Mouse (Mus musculus) lung, adult 2 months (tissue): ENCODE measurements around the gene Gm20458. TPM values are rescaled to one million over a fixed set of nuclear protein-coding genes. Genes with fewer than 3 reads are reported as not detected.

ENCODE experiments used
- DNase-seq: peaks from one replicate; pipeline ENCODE4 v3.0.0; 2022
- H3K4me1 ChIP-seq: fragments of 200-500 bp; 2 replicates; pipeline ENCODE4 v1.6.1; 2011; ENCODE audit warnings: low read length; ENCODE audit not compliant: control insufficient read depth, insufficient read depth
- H3K4me3 ChIP-seq: fragments of 200-500 bp; replicated peaks from 2 replicates; pipeline ENCODE3; 2011; ENCODE audit warnings: low read depth, mild to moderate bottlenecking, control low read depth, low read length; ENCODE audit errors: extremely low read depth
- CTCF ChIP-seq: fragments of 200-500 bp; IDR thresholded peaks from 2 replicates; pipeline ENCODE4 v1.5.1; 2011; ENCODE audit warnings: mild to moderate bottlenecking, low read length, control low read depth; ENCODE audit not compliant: insufficient read depth
- POLR2A ChIP-seq: fragments of 200-500 bp; IDR thresholded peaks from 2 replicates; pipeline ENCODE4 v1.6.1; 2011; ENCODE audit warnings: low read depth, mild to moderate bottlenecking, control low read depth, low read length, borderline replicate concordance; ENCODE audit errors: extremely low read depth
- WGBS: fragments of 180-500 bp; shearing (Covaris S2); methylation state at CpG from one replicate; pipeline ENCODE4 v1.1.7; 2018; 5-methylcytosine and 5-hydroxymethylcytosine counted together
- polyA plus RNA-seq: library from polyadenylated mRNA; depleted of rRNA; stranded (reverse); fragments of >200 nt; gene quantifications from 2 replicates; pipeline ENCODE4 v1.2.3, GENCODE M21; 2012

Gene Gm20458
- polyA plus RNA-seq, 1 experiment: 47.7 TPM

GRCm38 (mm10) chr2:164510621-164511190, 49.9 kb downstream of the Gm20458 start:
- Histone ChIP-seq H3K4me1 (peaks cover 4% of the 10 kb centered on the region), H3K4me3 (no peak overlapping the region)
- DNase-seq: peak; percentile 40
- 51% methylated on average over 4 of the region's 5 CpGs for WGBS
- TF ChIP-seq POLR2A: no peak
- TF ChIP-seq CTCF: no peak

- H3K4me3 ChIP-seq: no peak overlapping the region
- H3K4me1 ChIP-seq: peaks cover 4% of the 10 kb centered on the region
- peak; percentile 33; the same call in 1 of the 2 replicates for TF ChIP-seq POLR2A
- no peak for TF ChIP-seq CTCF
- 35% methylated on average over 13 of the region's 14 CpGs for WGBS
- peak; percentile 32 for DNase-seq
Measured at GRCm38 (mm10) chr2:164512121-164512909, 51.5 kb downstream of the Gm20458 start.

GRCm38 (mm10) chr2:164513389-164513788, 52.6 kb downstream of the Gm20458 start:
- peak; percentile 31 for DNase-seq
- 47% methylated on average over 8 of the region's 8 CpGs for WGBS
- TF ChIP-seq POLR2A (peak; percentile 15; the same call in 1 of the 2 replicates), CTCF (no peak)
- Histone ChIP-seq H3K4me3 (no peak overlapping the region), H3K4me1 (peaks cover 4% of the 10 kb centered on the region)

GRCm38 (mm10) chr2:164514916-164515315, 54.1 kb downstream of the Gm20458 start:
- 63% methylated on average over 3 of the region's 3 CpGs for WGBS
- H3K4me3 ChIP-seq: no peak overlapping the region
- no peak for DNase-seq
- TF ChIP-seq CTCF (no peak), POLR2A (no peak)
- peaks cover 4% of the 10 kb centered on the region for H3K4me1 ChIP-seq

- 69% methylated on average over 9 of the region's 9 CpGs for WGBS
- Histone ChIP-seq H3K4me3 (no peak overlapping the region), H3K4me1 (peaks cover 2% of the 10 kb centered on the region)
- TF ChIP-seq POLR2A: no peak
- DNase-seq: no peak
Measured at GRCm38 (mm10) chr2:164515897-164516296, 55.1 kb downstream of the Gm20458 start.

- DNase-seq: no peak
- Histone ChIP-seq H3K4me1 (peaks cover 2% of the 10 kb centered on the region), H3K4me3 (no peak overlapping the region)
- 65% methylated on average over 11 of the region's 11 CpGs for whole genome bisulfite sequencing
- TF ChIP-seq POLR2A (no peak), CTCF (no peak)
Measured at GRCm38 (mm10) chr2:164516592-164516991, 55.8 kb downstream of the Gm20458 start.

GRCm38 (mm10) chr2:164517485-164518221, 56.9 kb downstream of the Gm20458 start:
- peak; percentile 68 for DNase-seq
- 35% methylated on average over 10 of the region's 10 CpGs for WGBS
- peaks cover under 1% of the 10 kb centered on the region; the same call in 1 of the 2 replicates for H3K4me1 ChIP-seq
- H3K4me3 ChIP-seq: no peak overlapping the region
- TF ChIP-seq POLR2A: no peak
- peak; percentile 78 for TF ChIP-seq CTCF

- Histone ChIP-seq H3K4me3 (no peak overlapping the region), H3K4me1 (no peaks in the 10 kb centered on the region)
- no peak for DNase-seq
- WGBS: 56% methylated on average over 11 of the region's 11 CpGs
- no peak for TF ChIP-seq CTCF
- no peak for TF ChIP-seq POLR2A
Measured at GRCm38 (mm10) chr2:164518266-164519170, 57.8 kb downstream of the Gm20458 start.

- no peak for DNase-seq
- H3K4me1 ChIP-seq: no peaks in the 10 kb centered on the region
- no peak for TF ChIP-seq CTCF
- no peak for TF ChIP-seq POLR2A
Measured at GRCm38 (mm10) chr2:164519171-164519526, 58.4 kb downstream of the Gm20458 start.

More at GRCm38 (mm10) chr2:164519171-164519526, 58.4 kb downstream of the Gm20458 start:
- no peak overlapping the region for H3K4me3 ChIP-seq
- WGBS: 77% methylated on average over 6 of the region's 6 CpGs
